Mouse (Mus musculus): ENCODE results near the gene Pan2. TPM values are rescaled to one million over a fixed set of nuclear protein-coding genes. Genes with fewer than 3 reads are reported as not detected.
"Not testable (repeated sequence)": the region's sequence is repeated elsewhere in the genome, so short reads cannot be mapped to it uniquely, and the experiment has no call there.

Gene Pan2
- polyA plus RNA-seq (2015; fragmentation: Nextera tagmentation; extraction: Ambion mirVana): 11.8 and 14.4 TPM in 2 replicates

GRCm38 (mm10) chr10:128303126-128304021 is at the start of gene Pan2:
TSS of gene Pan2 (plus strand) at chr10:128303335.
- Histone ChIP-seq H3K4me2 (peak within 1 kb of the TSS; percentile 81), H3K4me1 (replicated peaks) (peaks cover 32% of the 10 kb centered on the region), H3K36me3 (peaks cover 9% of the 10 kb centered on the region), H3K9me3 (replicated peaks) (no peaks in the 10 kb centered on the region), H3K27ac (peak within 1 kb of the TSS; percentile 92), H3K4me3 (replicated peaks) (peak within 1 kb of the TSS; percentile 72), H3K27me3 (no peaks in the 10 kb centered on the region), H3K9ac (peak within 1 kb of the TSS; percentile 90)
- ATAC-seq (ENCODE audit: low read depth) (peak; percentile 98), DNase-seq (peak; percentile 99)
- WGBS (ENCODE audit: insufficient replicate concordance): under 1% methylated on average over 37 of the region's 37 CpGs

- no peak for ATAC-seq (ENCODE audit: low read depth)
These were observed 49.4 kb upstream of the Pan2 start, which contains the start of gene Apon for GRCm38 (mm10) chr10:128253677-128254255. TSS of gene Apon (plus strand) at chr10:128254096.

GRCm38 (mm10) chr10:128255925-128256324 is 47.2 kb upstream of the Pan2 start:
- Histone ChIP-seq H3K4me3 (replicated peaks) (no peak overlapping the region), H3K9me3 (replicated peaks) (no peaks in the 10 kb centered on the region), H3K27me3 (no peaks in the 10 kb centered on the region), H3K9ac (no peak overlapping the region), H3K4me2 (no peak overlapping the region), H3K36me3 (peaks cover 20% of the 10 kb centered on the region), H3K27ac (no peak overlapping the region), H3K4me1 (replicated peaks) (peaks cover 4% of the 10 kb centered on the region; the same call in 1 of the 2 replicates)
- WGBS (ENCODE audit: insufficient replicate concordance): 69% methylated on average over 8 of the region's 8 CpGs
- DNase-seq (no peak), ATAC-seq (ENCODE audit: low read depth) (no peak)

More at GRCm38 (mm10) chr10:128253677-128254255, 49.4 kb upstream of the Pan2 start, which contains the start of gene Apon:
- WGBS (ENCODE audit: insufficient replicate concordance): 80% methylated on average over 4 of the region's 4 CpGs
- Histone ChIP-seq H3K4me1 (replicated peaks) (no peaks in the 10 kb centered on the region; the same call in 1 of the 2 replicates), H3K27ac (peak within 1 kb of the TSS; percentile 51; the same call in 1 of the 2 replicates), H3K9ac (no peak within 1 kb of the TSS), H3K4me2 (no peak within 1 kb of the TSS), H3K36me3 (peaks cover 42% of the 10 kb centered on the region), H3K27me3 (no peaks in the 10 kb centered on the region), H3K9me3 (replicated peaks) (no peaks in the 10 kb centered on the region), H3K4me3 (replicated peaks) (no peak within 1 kb of the TSS)
- DNase-seq: no peak

GRCm38 (mm10) chr10:128256328-128256727 is 46.8 kb upstream of the Pan2 start:
- 80% methylated on average over 8 of the region's 8 CpGs for WGBS (ENCODE audit: insufficient replicate concordance)
- no peaks in the 10 kb centered on the region for H3K27me3 ChIP-seq
- no peak overlapping the region for H3K27ac ChIP-seq
- H3K9me3 ChIP-seq (replicated peaks): no peaks in the 10 kb centered on the region
- H3K4me1 ChIP-seq (replicated peaks): peaks cover 4% of the 10 kb centered on the region; the same call in 1 of the 2 replicates
- peaks cover 16% of the 10 kb centered on the region for H3K36me3 ChIP-seq
- DNase-seq (no peak), ATAC-seq (ENCODE audit: low read depth) (no peak)
- no peak overlapping the region for H3K4me3 ChIP-seq (replicated peaks)
- no peak overlapping the region for H3K4me2 ChIP-seq
- no peak overlapping the region for H3K9ac ChIP-seq

- Histone ChIP-seq H3K36me3 (no peaks in the 10 kb centered on the region), H3K4me3 (replicated peaks) (no peak overlapping the region), H3K4me2 (no peak overlapping the region), H3K9me3 (replicated peaks) (no peaks in the 10 kb centered on the region), H3K4me1 (replicated peaks) (peaks cover 4% of the 10 kb centered on the region; the same call in 1 of the 2 replicates), H3K27me3 (no peaks in the 10 kb centered on the region), H3K27ac (peak overlapping the region; percentile 6; the same call in 1 of the 2 replicates), H3K9ac (no peak overlapping the region)
- WGBS (ENCODE audit: insufficient replicate concordance): 28% methylated on average over 4 of the region's 4 CpGs
- no peak for DNase-seq
- peak; percentile 52; the same call in 1 of the 2 replicates for ATAC-seq (ENCODE audit: low read depth)
These were observed 44.2 kb upstream of the Pan2 start for GRCm38 (mm10) chr10:128258953-128259352.

GRCm38 (mm10) chr10:128259946-128260345 is 43.2 kb upstream of the Pan2 start:
- H3K4me2 ChIP-seq: no peak overlapping the region
- no peak overlapping the region for H3K9ac ChIP-seq
- no peaks in the 10 kb centered on the region for H3K27me3 ChIP-seq
- 59% methylated on average over 5 of the region's 5 CpGs for WGBS (ENCODE audit: insufficient replicate concordance)
- DNase-seq (no peak), ATAC-seq (ENCODE audit: low read depth) (no peak)
- H3K27ac ChIP-seq: no peak overlapping the region
- no peaks in the 10 kb centered on the region for H3K36me3 ChIP-seq
- peaks cover 4% of the 10 kb centered on the region; the same call in 1 of the 2 replicates for H3K4me1 ChIP-seq (replicated peaks)
- no peaks in the 10 kb centered on the region for H3K9me3 ChIP-seq (replicated peaks)
- no peak overlapping the region for H3K4me3 ChIP-seq (replicated peaks)

- H3K9ac ChIP-seq; H3K4me2 ChIP-seq; H3K4me1 ChIP-seq (replicated peaks); H3K27me3 ChIP-seq; H3K4me3 ChIP-seq (replicated peaks); H3K27ac ChIP-seq; H3K9me3 ChIP-seq (replicated peaks); ATAC-seq (ENCODE audit: low read depth); DNase-seq; H3K36me3 ChIP-seq: not testable (repeated sequence)
- 79% methylated on average over 7 of the region's 7 CpGs for WGBS (ENCODE audit: insufficient replicate concordance)
These were observed 42.8 kb upstream of the Pan2 start for GRCm38 (mm10) chr10:128260376-128260775.

GRCm38 (mm10) chr10:128262300-128262699 is 40.8 kb upstream of the Pan2 start:
- H3K4me1 ChIP-seq (replicated peaks): peaks cover 4% of the 10 kb centered on the region; the same call in 1 of the 2 replicates
- H3K9me3 ChIP-seq (replicated peaks): no peaks in the 10 kb centered on the region
- H3K9ac ChIP-seq: no peak overlapping the region
- no peak for DNase-seq
- no peak overlapping the region for H3K4me2 ChIP-seq
- no peak overlapping the region for H3K4me3 ChIP-seq (replicated peaks)
- no peaks in the 10 kb centered on the region for H3K27me3 ChIP-seq
- H3K36me3 ChIP-seq: no peaks in the 10 kb centered on the region
- H3K27ac ChIP-seq: no peak overlapping the region
- 75% methylated on average over 22 of the region's 22 CpGs for WGBS (ENCODE audit: insufficient replicate concordance)
- ATAC-seq (ENCODE audit: low read depth): no peak

GRCm38 (mm10) chr10:128263393-128264310 is 39.5 kb upstream of the Pan2 start:
- H3K36me3 ChIP-seq: no peaks in the 10 kb centered on the region
- no peak overlapping the region for H3K4me2 ChIP-seq
- 65% methylated on average over 6 of the region's 6 CpGs for whole genome bisulfite sequencing (ENCODE audit: insufficient replicate concordance)
- H3K4me1 ChIP-seq (replicated peaks): peaks cover 4% of the 10 kb centered on the region; the same call in 1 of the 2 replicates
- ATAC-seq (ENCODE audit: low read depth) (no peak), DNase-seq (no peak)
- H3K9ac ChIP-seq: no peak overlapping the region
- no peak overlapping the region for H3K4me3 ChIP-seq (replicated peaks)
- no peak overlapping the region for H3K27ac ChIP-seq
- H3K9me3 ChIP-seq (replicated peaks): no peaks in the 10 kb centered on the region
- H3K27me3 ChIP-seq: no peaks in the 10 kb centered on the region

- H3K4me2 ChIP-seq: peak within 1 kb of the TSS; percentile 85
- peak within 1 kb of the TSS; percentile 71 for H3K27ac ChIP-seq
- H3K4me3 ChIP-seq (replicated peaks): peak within 1 kb of the TSS; percentile 86
- WGBS (ENCODE audit: insufficient replicate concordance): 77% methylated on average over 6 of the region's 6 CpGs
- H3K4me1 ChIP-seq (replicated peaks): peaks cover 35% of the 10 kb centered on the region
- no peaks in the 10 kb centered on the region for H3K27me3 ChIP-seq
- DNase-seq (no peak), ATAC-seq (ENCODE audit: low read depth) (no peak; the same call in 1 of the 2 replicates)
- H3K36me3 ChIP-seq: no peaks in the 10 kb centered on the region
- H3K9me3 ChIP-seq (replicated peaks): no peaks in the 10 kb centered on the region
- H3K9ac ChIP-seq: peak within 1 kb of the TSS; percentile 40
These were observed 34.8 kb upstream of the Pan2 start, which contains the start of gene Apof for GRCm38 (mm10) chr10:128268371-128268770. TSS of gene Apof (plus strand) at chr10:128268671.

All from liver, embryonic 13.5 days (tissue).